17 mouse cellular contexts compared by ENCODE assay signal in the genomic region with DNA sequence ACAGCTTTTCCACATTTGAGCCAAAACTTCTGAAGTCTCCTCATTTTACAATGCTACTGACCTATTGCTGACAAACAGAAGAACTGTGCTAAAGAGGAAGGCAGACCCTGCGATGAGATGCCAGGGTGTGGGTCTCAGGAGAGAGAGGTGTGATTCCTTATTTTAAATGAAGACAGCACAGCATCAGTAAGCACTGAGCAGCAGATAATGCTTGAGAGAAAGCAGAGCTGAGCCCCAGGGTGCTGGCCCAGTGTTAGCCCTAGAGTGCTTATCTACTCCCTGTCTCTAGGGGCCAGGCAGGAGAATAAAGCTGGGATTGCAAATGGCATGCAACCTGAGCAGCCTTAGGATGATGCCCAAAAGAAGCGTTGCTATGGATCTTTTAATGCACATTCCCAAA. TPM values are rescaled to one million over a fixed set of nuclear protein-coding genes. Genes with fewer than 3 reads are reported as not detected.
A peak's percentile ranks its signal among the peaks of the same experiment; 100 is the strongest.
DNase-seq lines count a peak whose midpoint lies in the region; ATAC-seq lines count a peak whose summit lies in the region.
"Had no signal": no experiment of that assay in that cellular context is flagged by ENCODE, and none has a peak within 500 bp of the region (broad histone marks: within the 10 kb centered on the region; RNA-seq: fewer than 3 reads in every experiment).

No protein-coding gene starts in this region.

- H3K4me1 ChIP-seq in heart, embryonic 15.5 days (replicated peaks): peaks cover 44% of the 10 kb centered on the region
- H3K4me1 ChIP-seq in lung, embryonic 15.5 days: peaks cover 39% of the 10 kb centered on the region
- peaks cover 57% of the 10 kb centered on the region for H3K4me1 ChIP-seq in embryonic facial prominence, embryonic 14.5 days (ENCODE audit: control insufficient read depth, insufficient read depth, low read length)
- H3K4me1 ChIP-seq in stomach, embryonic 14.5 days (ENCODE audit: control insufficient read depth, insufficient read depth, low read length): peaks cover 12% of the 10 kb centered on the region; the same call in 1 of the 2 replicates
- H3K4me1 ChIP-seq: liver, embryonic 13.5 days; megakaryocyte, embryonic 14.5 days had no signal

- no peak for ATAC-seq in heart, embryonic 15.5 days (replicated peaks; ENCODE audit: insufficient number of reproducible peaks, insufficient read depth, low FRiP score, low read depth)
- no peak for ATAC-seq in lung, embryonic 15.5 days (ENCODE audit: borderline replicate concordance, extremely low read depth, low FRiP score, low TSS enrichment)
- no peak for ATAC-seq in embryonic facial prominence, embryonic 14.5 days (ENCODE audit: low read depth)
- no peak for ATAC-seq in stomach, embryonic 14.5 days (ENCODE audit: insufficient number of reproducible peaks, insufficient read depth, low FRiP score, low read depth)
- ATAC-seq in erythroblast, adult 5-6 weeks (replicated peaks; ENCODE audit: low FRiP score, poor library complexity, severe bottlenecking): no peak
- ATAC-seq: CD4-positive, CD25-positive, alpha-beta regulatory T cell, adult 4 months had no signal

- no peak overlapping the region for H3K4me3 ChIP-seq in heart, embryonic 15.5 days
- H3K4me3 ChIP-seq in lung, embryonic 15.5 days: peak overlapping the region; percentile 52
- H3K4me3 ChIP-seq in embryonic facial prominence, embryonic 14.5 days (ENCODE audit: low read depth, low read length): peak overlapping the region; percentile 39; the same call in 1 of the 2 replicates
- H3K4me3 ChIP-seq in stomach, embryonic 14.5 days (ENCODE audit: low read depth, low read length): peak overlapping the region; percentile 9; the same call in 1 of the 2 replicates
- H3K4me3 ChIP-seq: liver, embryonic 13.5 days; megakaryocyte, embryonic 14.5 days had no signal

- H3K9ac ChIP-seq in heart, embryonic 15.5 days: no peak overlapping the region
- peak overlapping the region; percentile 6; the same call in 1 of the 2 replicates for H3K9ac ChIP-seq in lung, embryonic 15.5 days
- no peak overlapping the region for H3K9ac ChIP-seq in embryonic facial prominence, embryonic 14.5 days (ENCODE audit: low read depth, low read length)
- H3K9ac ChIP-seq in stomach, embryonic 14.5 days (replicated peaks; ENCODE audit: low read depth, low read length): no peak overlapping the region
- H3K9ac ChIP-seq: liver, embryonic 13.5 days had no signal

- peak overlapping the region; percentile 34; the same call in 1 of the 2 replicates for H3K4me2 ChIP-seq in heart, embryonic 15.5 days
- peak overlapping the region; percentile 57 for H3K4me2 ChIP-seq in lung, embryonic 15.5 days
- peak overlapping the region; percentile 49 for H3K4me2 ChIP-seq in embryonic facial prominence, embryonic 14.5 days (ENCODE audit: low read depth, low read length)
- peak overlapping the region; percentile 41 for H3K4me2 ChIP-seq in stomach, embryonic 14.5 days (replicated peaks; ENCODE audit: low read depth, low read length)
- H3K4me2 ChIP-seq: liver, embryonic 13.5 days had no signal

- no peak overlapping the region for H3K27ac ChIP-seq in heart, embryonic 15.5 days
- H3K27ac ChIP-seq in lung, embryonic 15.5 days: peak overlapping the region; percentile 24; the same call in 1 of the 2 replicates
- peak overlapping the region; percentile 24; the same call in 1 of the 2 replicates for H3K27ac ChIP-seq in embryonic facial prominence, embryonic 14.5 days (replicated peaks; ENCODE audit: low read depth, low read length)
- no peak overlapping the region for H3K27ac ChIP-seq in stomach, embryonic 14.5 days (ENCODE audit: low read length)
- H3K27ac ChIP-seq: liver, embryonic 13.5 days had no signal

- no peaks in the 10 kb centered on the region for H3K9me3 ChIP-seq in heart, embryonic 15.5 days (replicated peaks)
- H3K9me3 ChIP-seq in lung, embryonic 15.5 days: no peaks in the 10 kb centered on the region
- no peaks in the 10 kb centered on the region for H3K9me3 ChIP-seq in embryonic facial prominence, embryonic 14.5 days (ENCODE audit: control insufficient read depth, low read length)
- H3K9me3 ChIP-seq in stomach, embryonic 14.5 days (ENCODE audit: control insufficient read depth, low read depth, low read length): no peaks in the 10 kb centered on the region
- H3K9me3 ChIP-seq: hindbrain, embryonic 10.5 days; liver, embryonic 13.5 days; megakaryocyte, embryonic 14.5 days had no signal

- H3K27me3 ChIP-seq in heart, embryonic 15.5 days: no peaks in the 10 kb centered on the region
- no peaks in the 10 kb centered on the region for H3K27me3 ChIP-seq in lung, embryonic 15.5 days
- H3K27me3 ChIP-seq in embryonic facial prominence, embryonic 14.5 days (replicated peaks; ENCODE audit: control insufficient read depth, insufficient read depth, low read length): no peaks in the 10 kb centered on the region
- no peaks in the 10 kb centered on the region for H3K27me3 ChIP-seq in stomach, embryonic 14.5 days (ENCODE audit: control insufficient read depth, insufficient read depth, low read length)

- DNase-seq in heart, postnatal 4 days: no peak
- DNase-seq in lung, postnatal 4 days: no peak
- no peak for DNase-seq in embryonic facial prominence, embryonic 14.5 days (ENCODE audit: low spot score)
- DNase-seq: adrenal gland, postnatal 36 days; cerebellum, postnatal 10 days; gastrocnemius, postnatal 10 days; kidney, adult 2 months; liver, embryonic 13.5 days; thymus, postnatal 14 days had no signal

- WGBS in heart, embryonic 15.5 days: 20% methylated on average over 2 of the region's 2 CpGs
- 21% methylated on average over 2 of the region's 2 CpGs for WGBS in lung, embryonic 15.5 days
- WGBS in embryonic facial prominence, embryonic 14.5 days: 13% methylated on average over 2 of the region's 2 CpGs
- 15% methylated on average over 2 of the region's 2 CpGs for WGBS in stomach, embryonic 14.5 days

- no peaks in the 10 kb centered on the region for H3K36me3 ChIP-seq in heart, embryonic 15.5 days
- H3K36me3 ChIP-seq in lung, embryonic 15.5 days: no peaks in the 10 kb centered on the region
- H3K36me3 ChIP-seq in embryonic facial prominence, embryonic 14.5 days (ENCODE audit: control insufficient read depth, insufficient read depth, low read length): no peaks in the 10 kb centered on the region
- 0 out of 2 replicates have a peak, but pooled peaks cover 3% of the 10 kb centered on the region for H3K36me3 ChIP-seq in stomach, embryonic 14.5 days (ENCODE audit: control insufficient read depth, insufficient read depth, low read length)
- H3K36me3 ChIP-seq: hindbrain, embryonic 10.5 days; liver, embryonic 13.5 days had no signal

RNA-seq across cellular contexts. Expression of gene Frem1, which starts 3.6 kb away (rescaled TPM):
- 3.5 and 4.4 TPM in 2 replicates for polyA plus RNA-seq in heart, embryonic 15.5 days (2015; fragmentation: Nextera tagmentation; extraction: Ambion mirVana)
- total RNA-seq in heart, postnatal 4 days (2021): 1 to 10 TPM; 5.1 to 5.9 TPM
- 30.5 and 35.1 TPM in 2 replicates for polyA plus RNA-seq in lung, embryonic 15.5 days (2015; fragmentation: Nextera tagmentation; extraction: Ambion mirVana)
- polyA plus RNA-seq in embryonic facial prominence, embryonic 14.5 days (2014; fragmentation: Nextera tagmentation; extraction: Ambion mirVana): 16.0 and 17.0 TPM in 2 replicates
- polyA plus RNA-seq in stomach, embryonic 14.5 days (2014; fragmentation: Nextera tagmentation; extraction: Ambion mirVana): 25.1 and 27.9 TPM in 2 replicates
- total RNA-seq in erythroblast, adult 5-6 weeks (2015; ENCODE audit: low replicate concordance): not detected in 2 replicates
- total RNA-seq in erythroblast, adult 5-6 weeks (2017; ENCODE audit: low replicate concordance): not detected in 2 replicates
- total RNA-seq: neutrophil, adult 5-6 weeks had no signal
- polyA plus RNA-seq: CD4-positive, CD25-positive, alpha-beta regulatory T cell, adult 4 months had no signal

Comparison
In these comparisons a context has a peak if more than half of its experiments do, and no peak if none do; other contexts are left out.
1. H3K27ac ChIP-seq: peak in lung, embryonic 15.5 days (single experiment) and embryonic facial prominence, embryonic 14.5 days (single experiment); none in heart, embryonic 15.5 days (single experiment) and stomach, embryonic 14.5 days (single experiment).
2. Peak in every context shown above with its lines, with median percentiles within 50 percentile points of each other: H3K4me2 ChIP-seq.